Mouse (Mus musculus) hindbrain, embryonic 10.5 days (tissue): Measurements from ENCODE around the gene Serpina3a. TPM values are rescaled to one million over a fixed set of nuclear protein-coding genes. Genes with fewer than 3 reads are reported as not detected.

Experiments
- DNase-seq: peaks from one replicate; pipeline ENCODE4 v3.0.0-alpha.2; 2017; ENCODE audit warnings: low spot score
- H3K27ac ChIP-seq: fragments of 300-500 bp; sonication (generic); 2 replicates; pipeline ENCODE4 v1.5.1; 2016; ENCODE audit warnings: mild to moderate bottlenecking, moderate library complexity
- H3K27me3 ChIP-seq: fragments of 300-500 bp; sonication (generic); 2 replicates; pipeline ENCODE4 v1.6.1; 2016; ENCODE audit warnings: mild to moderate bottlenecking; ENCODE audit not compliant: poor library complexity, insufficient read depth, severe bottlenecking
- H3K36me3 ChIP-seq: fragments of 300-500 bp; sonication (generic); 2 replicates; pipeline ENCODE4 v1.6.1; 2016; ENCODE audit warnings: mild to moderate bottlenecking, moderate library complexity
- H3K4me1 ChIP-seq: fragments of 300-500 bp; sonication (generic); replicated peaks from 2 replicates; pipeline ENCODE4 v1.6.1; 2016; ENCODE audit warnings: mild to moderate bottlenecking
- H3K4me3 ChIP-seq: fragments of 300-500 bp; sonication (generic); 2 replicates; pipeline ENCODE4 v1.5.1; 2016; ENCODE audit warnings: mild to moderate bottlenecking, moderate library complexity
- H3K9me3 ChIP-seq: fragments of 300-500 bp; sonication (generic); 2 replicates; pipeline ENCODE4 v1.6.1; 2016; ENCODE audit warnings: mild to moderate bottlenecking, moderate library complexity
- WGBS: fragments of 180-500 bp; shearing (Covaris S2); methylation state at CpG from one replicate; pipeline ENCODE4 v1.1.7; 2016; 5-methylcytosine and 5-hydroxymethylcytosine counted together
- polyA plus RNA-seq: library from polyadenylated mRNA; unstranded; fragments of >200 nt; fragmentation: Nextera tagmentation; extraction: Ambion mirVana; gene quantifications from 2 replicates; pipeline ENCODE4 v1.2.1, GENCODE M21; 2016

The Serpina3a gene
- polyA plus RNA-seq, 1 experiment from 2014 or later, result not detected

GRCm38 (mm10) chr12:104114921-104115579, 2.5 kb downstream of the Serpina3a start:
- Histone ChIP-seq H3K36me3 (no peaks in the 10 kb centered on the region), H3K27ac (no peak overlapping the region), H3K4me3 (no peak overlapping the region), H3K27me3 (no peaks in the 10 kb centered on the region), H3K9me3 (no peaks in the 10 kb centered on the region), H3K4me1 (no peaks in the 10 kb centered on the region)
- WGBS, result 75% methylated on average over 3 of the region's 3 CpGs
- DNase-seq, result no peak

- no peak for DNase-seq
- H3K27me3 ChIP-seq, result no peaks in the 10 kb centered on the region
- 84% methylated on average over 1 of the region's 1 CpGs for WGBS
- no peak overlapping the region for H3K27ac ChIP-seq
- no peaks in the 10 kb centered on the region for H3K36me3 ChIP-seq
- H3K4me3 ChIP-seq, result no peak overlapping the region
- H3K4me1 ChIP-seq, result no peaks in the 10 kb centered on the region; the same call in 1 of the 2 replicates
- no peaks in the 10 kb centered on the region for H3K9me3 ChIP-seq
These were observed 10.6 kb downstream of the Serpina3a start for GRCm38 (mm10) chr12:104123097-104123496.

GRCm38 (mm10) chr12:104123996-104124395, 11.5 kb downstream of the Serpina3a start:
- no peaks in the 10 kb centered on the region for H3K9me3 ChIP-seq
- no peaks in the 10 kb centered on the region; the same call in 1 of the 2 replicates for H3K4me1 ChIP-seq
- no peaks in the 10 kb centered on the region for H3K27me3 ChIP-seq
- H3K4me3 ChIP-seq, result no peak overlapping the region
- no peaks in the 10 kb centered on the region for H3K36me3 ChIP-seq
- no peak overlapping the region for H3K27ac ChIP-seq
- WGBS, result 89% methylated on average over 2 of the region's 2 CpGs
- DNase-seq, result no peak

GRCm38 (mm10) chr12:104125021-104125560, 12.6 kb downstream of the Serpina3a start:
- WGBS, result 91% methylated on average over 5 of the region's 5 CpGs
- Histone ChIP-seq H3K4me3 (no peak overlapping the region), H3K9me3 (no peaks in the 10 kb centered on the region), H3K4me1 (no peaks in the 10 kb centered on the region; the same call in 1 of the 2 replicates), H3K27me3 (no peaks in the 10 kb centered on the region), H3K27ac (no peak overlapping the region), H3K36me3 (no peaks in the 10 kb centered on the region)
- no peak for DNase-seq

GRCm38 (mm10) chr12:104127696-104128095, 15.2 kb downstream of the Serpina3a start, which contains the start of gene Serpina3b:
Serpina3b (plus strand) TSS chr12:104127996.
- 90% methylated on average over 5 of the region's 5 CpGs for WGBS
- no peaks in the 10 kb centered on the region for H3K36me3 ChIP-seq

GRCm38 (mm10) chr12:104131041-104131440, 18.5 kb downstream of the Serpina3a start:
- no peaks in the 10 kb centered on the region for H3K9me3 ChIP-seq
- no peaks in the 10 kb centered on the region for H3K36me3 ChIP-seq
- no peak overlapping the region for H3K4me3 ChIP-seq
- no peaks in the 10 kb centered on the region; the same call in 1 of the 2 replicates for H3K4me1 ChIP-seq
- no peak for DNase-seq
- H3K27me3 ChIP-seq, result no peaks in the 10 kb centered on the region
- H3K27ac ChIP-seq, result no peak overlapping the region

More at GRCm38 (mm10) chr12:104127696-104128095, 15.2 kb downstream of the Serpina3a start, which contains the start of gene Serpina3b:
- Histone ChIP-seq H3K4me1 (no peaks in the 10 kb centered on the region; the same call in 1 of the 2 replicates), H3K9me3 (no peaks in the 10 kb centered on the region), H3K27ac (no peak within 1 kb of the TSS), H3K4me3 (no peak within 1 kb of the TSS), H3K27me3 (no peaks in the 10 kb centered on the region)
- no peak for DNase-seq

- WGBS, result 81% methylated on average over 2 of the region's 2 CpGs
- Histone ChIP-seq H3K27me3 (no peaks in the 10 kb centered on the region), H3K4me1 (no peaks in the 10 kb centered on the region), H3K4me3 (no peak overlapping the region), H3K9me3 (no peaks in the 10 kb centered on the region), H3K36me3 (no peaks in the 10 kb centered on the region), H3K27ac (no peak overlapping the region)
- DNase-seq, result no peak
These were observed 25.7 kb downstream of the Serpina3a start for GRCm38 (mm10) chr12:104138216-104138615.

GRCm38 (mm10) chr12:104140543-104141103, 28.1 kb downstream of the Serpina3a start:
- H3K27ac ChIP-seq, result no peak overlapping the region
- DNase-seq, result no peak
- no peaks in the 10 kb centered on the region for H3K27me3 ChIP-seq
- H3K4me3 ChIP-seq, result no peak overlapping the region
- H3K4me1 ChIP-seq, result no peaks in the 10 kb centered on the region
- H3K9me3 ChIP-seq, result no peaks in the 10 kb centered on the region
- 91% methylated on average over 4 of the region's 4 CpGs for WGBS
- no peaks in the 10 kb centered on the region for H3K36me3 ChIP-seq

- H3K27me3 ChIP-seq, result no peaks in the 10 kb centered on the region
- DNase-seq, result no peak
- H3K4me3 ChIP-seq, result no peak overlapping the region
- H3K27ac ChIP-seq, result no peak overlapping the region
- H3K4me1 ChIP-seq, result no peaks in the 10 kb centered on the region
- WGBS, result 75% methylated on average over 1 of the region's 1 CpGs
- H3K9me3 ChIP-seq, result no peaks in the 10 kb centered on the region
- no peaks in the 10 kb centered on the region for H3K36me3 ChIP-seq
These were observed 29.0 kb downstream of the Serpina3a start for GRCm38 (mm10) chr12:104141506-104141905.

- no peak for DNase-seq
These were observed 29.9 kb downstream of the Serpina3a start for GRCm38 (mm10) chr12:104142427-104142826.

GRCm38 (mm10) chr12:104143286-104143685, 30.8 kb downstream of the Serpina3a start:
- Histone ChIP-seq H3K4me1 (no peaks in the 10 kb centered on the region), H3K4me3 (no peak overlapping the region), H3K36me3 (no peaks in the 10 kb centered on the region), H3K27me3 (no peaks in the 10 kb centered on the region), H3K27ac (no peak overlapping the region), H3K9me3 (no peaks in the 10 kb centered on the region)
- no peak for DNase-seq
- WGBS, result 81% methylated on average over 1 of the region's 1 CpGs

More at GRCm38 (mm10) chr12:104142427-104142826, 29.9 kb downstream of the Serpina3a start:
- Histone ChIP-seq H3K36me3 (no peaks in the 10 kb centered on the region), H3K27ac (no peak overlapping the region), H3K27me3 (no peaks in the 10 kb centered on the region), H3K4me3 (no peak overlapping the region), H3K4me1 (no peaks in the 10 kb centered on the region), H3K9me3 (no peaks in the 10 kb centered on the region)
- 61% methylated on average over 1 of the region's 1 CpGs for WGBS

GRCm38 (mm10) chr12:104145571-104145970, 33.0 kb downstream of the Serpina3a start:
- WGBS, result 79% methylated on average over 2 of the region's 2 CpGs
- no peaks in the 10 kb centered on the region for H3K27me3 ChIP-seq
- no peak for DNase-seq
- no peaks in the 10 kb centered on the region for H3K9me3 ChIP-seq
- H3K27ac ChIP-seq, result no peak overlapping the region
- H3K4me3 ChIP-seq, result no peak overlapping the region
- H3K4me1 ChIP-seq, result no peaks in the 10 kb centered on the region
- H3K36me3 ChIP-seq, result no peaks in the 10 kb centered on the region

- Histone ChIP-seq H3K4me3 (no peak overlapping the region), H3K36me3 (no peaks in the 10 kb centered on the region), H3K27ac (no peak overlapping the region), H3K27me3 (no peaks in the 10 kb centered on the region), H3K9me3 (no peaks in the 10 kb centered on the region), H3K4me1 (no peaks in the 10 kb centered on the region)
- DNase-seq, result no peak
- 81% methylated on average over 2 of the region's 2 CpGs for WGBS
These were observed 39.5 kb downstream of the Serpina3a start for GRCm38 (mm10) chr12:104151989-104152388.
